Mouse (Mus musculus) megakaryocyte-erythroid progenitor cell, adult 5 weeks (primary cell): ENCODE data around the gene Gabarapl2. TPM values are rescaled to one million over a fixed set of nuclear protein-coding genes. Genes with fewer than 3 reads are reported as not detected.

Experiments used
- polyA plus RNA-seq: library from polyadenylated mRNA; stranded (reverse); fragments of >175 nt; gene quantifications from 2 replicates; pipeline ENCODE4 v1.2.3, GENCODE M21; 2012

Gene Gabarapl2
- 3.6 and 4.2 TPM in 2 replicates for polyA plus RNA-seq

GRCm38 (mm10) chr8:111940171-111941100, at the start of gene Gabarapl2:
Gene Gabarapl2 (plus strand): TSS chr8:111940703.

DNA sequence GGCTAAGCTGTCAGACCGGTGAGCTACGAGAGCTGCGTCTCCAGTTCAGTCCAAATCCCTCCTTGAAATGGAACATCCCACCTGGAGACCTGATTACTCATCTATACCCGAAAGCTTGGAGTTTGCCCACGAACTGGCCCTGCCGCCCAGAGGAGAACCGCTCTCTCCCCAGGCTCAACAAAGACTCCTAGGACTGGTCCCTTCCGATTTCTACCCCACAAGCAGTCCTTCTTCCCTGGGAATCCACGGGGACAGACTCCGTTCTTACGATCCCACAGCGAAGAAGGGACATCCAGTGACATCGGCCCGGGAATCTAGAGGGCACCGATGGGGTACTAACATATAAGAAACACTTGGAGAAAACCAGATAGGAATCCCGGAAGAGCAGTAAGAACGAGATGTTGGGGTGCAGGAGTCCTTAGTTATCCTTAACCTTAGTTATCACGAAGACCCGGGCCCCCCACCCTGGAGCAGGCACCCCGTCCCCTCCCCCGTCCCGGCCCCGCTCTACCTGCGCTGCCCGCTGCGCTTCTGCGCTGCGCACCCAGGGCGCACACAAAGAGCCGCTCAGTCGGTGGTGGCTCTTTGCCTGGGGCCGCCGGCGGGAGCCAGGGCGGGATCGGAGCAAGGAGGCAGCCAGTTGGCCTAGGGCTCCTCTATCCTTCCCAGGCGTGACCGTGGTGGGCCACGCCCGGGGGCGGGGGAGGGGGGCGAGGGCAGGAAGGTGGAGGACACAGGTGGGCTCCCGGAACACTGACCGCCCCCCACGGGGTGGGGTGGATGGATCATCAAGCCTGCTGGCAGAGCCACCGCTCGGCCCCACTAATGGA, 30.7 kb upstream of the Gabarapl2 start, which contains the start of gene Chst5:
Chst5 (minus strand) TSS at position 827 of the 830 bp plus-strand sequence.

DNA sequence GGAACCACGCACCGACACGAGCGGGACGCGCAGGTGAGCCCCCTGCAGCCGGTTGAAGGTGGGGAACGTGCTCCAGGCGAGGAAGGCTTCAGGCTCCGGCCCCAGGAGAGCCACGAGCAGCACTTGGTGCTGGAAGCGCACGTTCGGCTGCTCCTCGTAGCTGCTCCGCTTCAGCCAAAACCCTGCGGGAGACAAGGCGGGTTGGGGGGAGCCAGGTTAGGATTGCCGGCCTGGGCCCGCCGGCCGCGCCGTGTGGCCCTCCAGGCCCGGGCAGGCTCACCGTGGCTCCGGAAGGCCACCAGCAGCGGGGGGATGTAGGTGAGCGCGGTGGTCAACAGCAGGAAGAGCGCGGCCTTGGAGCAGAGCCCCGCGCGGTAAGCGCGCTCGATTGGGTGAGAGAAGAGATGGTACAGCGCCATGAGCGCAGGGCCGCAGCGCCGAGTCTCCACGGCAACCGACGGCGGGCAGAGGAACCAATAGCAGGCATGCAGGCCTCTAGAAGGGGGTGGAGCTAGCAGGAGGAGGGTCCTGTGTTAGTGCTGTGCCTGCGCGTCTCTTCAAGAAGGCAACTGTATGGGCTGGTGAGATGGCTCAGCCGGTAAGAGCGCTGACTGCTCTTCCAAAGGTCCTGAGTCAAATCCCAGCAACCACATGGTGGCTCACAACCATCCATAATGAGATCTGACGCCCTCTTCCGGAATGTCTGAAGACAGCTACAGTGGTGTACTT, 7.0 kb upstream of the Gabarapl2 start, which contains the start of gene Tmem231:
Tmem231 (minus strand) TSS at position 534 of the 729 bp plus-strand sequence.

DNA sequence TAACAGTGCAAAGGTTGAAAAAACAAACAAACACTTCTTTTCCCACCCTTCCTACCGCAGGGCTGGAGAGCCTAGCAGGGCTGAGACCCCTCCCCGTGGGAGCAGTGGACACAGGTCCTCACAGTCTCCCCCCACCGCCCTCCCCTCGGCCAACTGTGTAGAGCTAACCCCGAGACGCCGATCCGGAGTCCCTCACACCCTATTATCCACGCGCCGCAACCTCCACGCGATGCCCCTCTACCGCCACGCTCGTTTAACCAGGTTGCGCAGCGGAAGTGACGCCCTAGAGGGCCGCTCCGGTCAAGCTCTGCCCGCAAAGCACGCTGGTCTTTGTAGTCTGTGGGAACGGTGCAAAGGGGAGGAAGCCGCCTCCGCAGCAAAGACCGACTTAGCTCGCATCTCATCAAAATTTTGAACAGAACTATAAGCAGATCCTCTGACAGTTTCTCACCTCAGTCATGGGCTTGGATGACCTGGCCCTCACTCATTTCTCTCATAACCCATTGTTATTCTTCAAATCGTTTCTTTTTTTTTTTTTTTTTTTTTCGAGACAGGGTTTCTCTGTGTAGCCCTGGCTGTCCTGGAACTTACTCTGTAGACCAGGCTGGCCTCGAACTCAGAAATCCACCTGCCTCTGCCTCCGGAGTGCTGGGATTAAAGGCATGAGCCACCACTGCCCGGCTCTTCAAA, 51.7 kb downstream of the Gabarapl2 start, which contains the start of gene Adat1:
Adat1 (minus strand) TSS at position 290 of the 690 bp plus-strand sequence.

Other genes with a start within 250 kb of the Gabarapl2 start
- gene Ctrb1, start 249.7 kb upstream of the Gabarapl2 start, polyA plus RNA-seq, result not detected in 2 replicates
- gene Bcar1, start 196.9 kb upstream of the Gabarapl2 start, polyA plus RNA-seq, result 0.86 and 0.96 TPM in 2 replicates
- gene Cfdp1, start 86.4 kb upstream of the Gabarapl2 start, polyA plus RNA-seq, result 18.2 and 25.7 TPM in 2 replicates
- 0.18 and 0.26 TPM in 2 replicates for gene Tmem170, start 64.0 kb upstream of the Gabarapl2 start, polyA plus RNA-seq
- not detected in 2 replicates for gene Chst5, start 30.3 kb upstream of the Gabarapl2 start, polyA plus RNA-seq
- 1.7 and 2.2 TPM in 2 replicates for gene Tmem231, start 6.8 kb upstream of the Gabarapl2 start, polyA plus RNA-seq
- 0.55 and 0.96 TPM in 2 replicates for gene Adat1, start 51.6 kb downstream of the Gabarapl2 start, polyA plus RNA-seq
- gene Kars, start 70.6 kb downstream of the Gabarapl2 start, polyA plus RNA-seq, result 84.0 and 86.1 TPM in 2 replicates
- 8.1 and 10.1 TPM in 2 replicates for gene Terf2ip, start 70.7 kb downstream of the Gabarapl2 start, polyA plus RNA-seq
- gene Gm6793, start 74.3 kb downstream of the Gabarapl2 start, polyA plus RNA-seq, result 0.05 and 0.47 TPM in 2 replicates